Mouse (Mus musculus): ENCODE results near the gene Nek2. TPM values are rescaled to one million over a fixed set of nuclear protein-coding genes. Genes with fewer than 3 reads are reported as not detected.

Gene Nek2
- polyA plus RNA-seq, 1 experiment from 2014 or later = 40.9 TPM

GRCm38 (mm10) chr1:191859847-191860246 lies 38.6 kb downstream of the Nek2 start:
- Histone ChIP-seq H3K9me3 (no peaks in the 10 kb centered on the region), H3K36me3 (no peaks in the 10 kb centered on the region), H3K9ac (replicated peaks) (no peak overlapping the region), H3K27ac (no peak overlapping the region), H3K27me3 (no peaks in the 10 kb centered on the region), H3K4me3 (replicated peaks) (no peak overlapping the region), H3K4me1 (replicated peaks) (no peaks in the 10 kb centered on the region), H3K4me2 (no peak overlapping the region)
- 75% methylated on average over 3 of the region's 3 CpGs for WGBS
- no peak for ATAC-seq (ENCODE audit: insufficient number of reproducible peaks, insufficient read depth, low FRiP score, low TSS enrichment, low read depth)

- ATAC-seq (ENCODE audit: insufficient number of reproducible peaks, insufficient read depth, low FRiP score, low TSS enrichment, low read depth) = no peak
- no peak overlapping the region for H3K27ac ChIP-seq
- no peaks in the 10 kb centered on the region for H3K27me3 ChIP-seq
- H3K4me3 ChIP-seq (replicated peaks) = no peak overlapping the region
- no peak overlapping the region for H3K4me2 ChIP-seq
- no peaks in the 10 kb centered on the region for H3K36me3 ChIP-seq
- H3K4me1 ChIP-seq (replicated peaks) = no peaks in the 10 kb centered on the region
- WGBS = 87% methylated on average over 5 of the region's 5 CpGs
- H3K9me3 ChIP-seq = no peaks in the 10 kb centered on the region
- no peak overlapping the region for H3K9ac ChIP-seq (replicated peaks)
Observed at GRCm38 (mm10) chr1:191861247-191861646, 40.0 kb downstream of the Nek2 start.

GRCm38 (mm10) chr1:191863833-191864550 lies 42.7 kb downstream of the Nek2 start:
- no peaks in the 10 kb centered on the region for H3K9me3 ChIP-seq
- H3K27me3 ChIP-seq = no peaks in the 10 kb centered on the region
- no peak overlapping the region for H3K9ac ChIP-seq (replicated peaks)
- no peaks in the 10 kb centered on the region for H3K36me3 ChIP-seq
- no peak overlapping the region for H3K4me3 ChIP-seq (replicated peaks)
- no peak for ATAC-seq (ENCODE audit: insufficient number of reproducible peaks, insufficient read depth, low FRiP score, low TSS enrichment, low read depth)
- no peaks in the 10 kb centered on the region for H3K4me1 ChIP-seq (replicated peaks)
- no peak overlapping the region for H3K4me2 ChIP-seq
- H3K27ac ChIP-seq = no peak overlapping the region
- WGBS = 68% methylated on average over 4 of the region's 4 CpGs

GRCm38 (mm10) chr1:191864551-191865027 lies 43.3 kb downstream of the Nek2 start:
- ATAC-seq (ENCODE audit: insufficient number of reproducible peaks, insufficient read depth, low FRiP score, low TSS enrichment, low read depth) = no peak
- 85% methylated on average over 8 of the region's 8 CpGs for WGBS

GRCm38 (mm10) chr1:191872076-191872710 lies 50.9 kb downstream of the Nek2 start:
- ATAC-seq (ENCODE audit: insufficient number of reproducible peaks, insufficient read depth, low FRiP score, low TSS enrichment, low read depth) = no peak
- Histone ChIP-seq H3K4me2 (no peak overlapping the region), H3K9ac (replicated peaks) (no peak overlapping the region)

More at GRCm38 (mm10) chr1:191864551-191865027, 43.3 kb downstream of the Nek2 start:
- Histone ChIP-seq H3K9me3 (no peaks in the 10 kb centered on the region), H3K9ac (replicated peaks) (no peak overlapping the region), H3K4me3 (replicated peaks) (no peak overlapping the region), H3K27me3 (no peaks in the 10 kb centered on the region), H3K4me1 (replicated peaks) (no peaks in the 10 kb centered on the region), H3K36me3 (no peaks in the 10 kb centered on the region), H3K27ac (no peak overlapping the region), H3K4me2 (no peak overlapping the region)

GRCm38 (mm10) chr1:191875006-191875405 lies 53.8 kb downstream of the Nek2 start:
- Histone ChIP-seq H3K9ac (replicated peaks) (no peak overlapping the region), H3K4me2 (no peak overlapping the region), H3K4me1 (replicated peaks) (0 out of 2 replicates have a peak, but pooled peaks cover 8% of the 10 kb centered on the region), H3K4me3 (replicated peaks) (no peak overlapping the region), H3K36me3 (no peaks in the 10 kb centered on the region), H3K9me3 (no peaks in the 10 kb centered on the region), H3K27me3 (no peaks in the 10 kb centered on the region), H3K27ac (no peak overlapping the region)
- 91% methylated on average over 7 of the region's 7 CpGs for WGBS
- ATAC-seq (ENCODE audit: insufficient number of reproducible peaks, insufficient read depth, low FRiP score, low TSS enrichment, low read depth) = no peak

More at GRCm38 (mm10) chr1:191872076-191872710, 50.9 kb downstream of the Nek2 start:
- Histone ChIP-seq H3K4me1 (replicated peaks) (no peaks in the 10 kb centered on the region), H3K4me3 (replicated peaks) (no peak overlapping the region), H3K9me3 (no peaks in the 10 kb centered on the region), H3K27me3 (no peaks in the 10 kb centered on the region), H3K36me3 (no peaks in the 10 kb centered on the region), H3K27ac (no peak overlapping the region)
- 77% methylated on average over 6 of the region's 6 CpGs for WGBS

GRCm38 (mm10) chr1:191875683-191876305 lies 54.5 kb downstream of the Nek2 start:
- no peak overlapping the region for H3K9ac ChIP-seq (replicated peaks)

GRCm38 (mm10) chr1:191877681-191878080 lies 56.4 kb downstream of the Nek2 start:
- H3K4me3 ChIP-seq (replicated peaks) = no peak overlapping the region
- no peaks in the 10 kb centered on the region for H3K36me3 ChIP-seq
- no peaks in the 10 kb centered on the region for H3K9me3 ChIP-seq
- no peak overlapping the region for H3K27ac ChIP-seq
- no peak overlapping the region for H3K9ac ChIP-seq (replicated peaks)
- H3K27me3 ChIP-seq = no peaks in the 10 kb centered on the region
- 0 out of 2 replicates have a peak, but pooled peaks cover 8% of the 10 kb centered on the region for H3K4me1 ChIP-seq (replicated peaks)
- WGBS = 45% methylated on average over 10 of the region's 10 CpGs
- H3K4me2 ChIP-seq = no peak overlapping the region
- no peak for ATAC-seq (ENCODE audit: insufficient number of reproducible peaks, insufficient read depth, low FRiP score, low TSS enrichment, low read depth)

More at GRCm38 (mm10) chr1:191875683-191876305, 54.5 kb downstream of the Nek2 start:
- Histone ChIP-seq H3K9me3 (no peaks in the 10 kb centered on the region), H3K27me3 (no peaks in the 10 kb centered on the region), H3K4me2 (no peak overlapping the region), H3K36me3 (no peaks in the 10 kb centered on the region), H3K27ac (no peak overlapping the region), H3K4me3 (replicated peaks) (no peak overlapping the region), H3K4me1 (replicated peaks) (0 out of 2 replicates have a peak, but pooled peaks cover 8% of the 10 kb centered on the region)
- WGBS = 75% methylated on average over 9 of the region's 9 CpGs
- no peak for ATAC-seq (ENCODE audit: insufficient number of reproducible peaks, insufficient read depth, low FRiP score, low TSS enrichment, low read depth)

GRCm38 (mm10) chr1:191878518-191878921 lies 57.3 kb downstream of the Nek2 start:
- Histone ChIP-seq H3K4me3 (replicated peaks) (no peak overlapping the region), H3K9me3 (no peaks in the 10 kb centered on the region), H3K27ac (no peak overlapping the region), H3K4me1 (replicated peaks) (0 out of 2 replicates have a peak, but pooled peaks cover 8% of the 10 kb centered on the region), H3K9ac (replicated peaks) (no peak overlapping the region), H3K27me3 (no peaks in the 10 kb centered on the region), H3K4me2 (no peak overlapping the region), H3K36me3 (no peaks in the 10 kb centered on the region)
- ATAC-seq (ENCODE audit: insufficient number of reproducible peaks, insufficient read depth, low FRiP score, low TSS enrichment, low read depth) = no peak
- WGBS = 89% methylated on average over 4 of the region's 4 CpGs

GRCm38 (mm10) chr1:191880247-191880646 lies 59.0 kb downstream of the Nek2 start:
- no peak overlapping the region for H3K27ac ChIP-seq

More at GRCm38 (mm10) chr1:191880247-191880646, 59.0 kb downstream of the Nek2 start:
- Histone ChIP-seq H3K9me3 (no peaks in the 10 kb centered on the region), H3K9ac (replicated peaks) (no peak overlapping the region), H3K36me3 (no peaks in the 10 kb centered on the region), H3K4me3 (replicated peaks) (no peak overlapping the region), H3K4me1 (replicated peaks) (0 out of 2 replicates have a peak, but pooled peaks cover 8% of the 10 kb centered on the region), H3K27me3 (no peaks in the 10 kb centered on the region; the same call in 1 of the 2 replicates), H3K4me2 (no peak overlapping the region)
- WGBS = 92% methylated on average over 3 of the region's 3 CpGs
- no peak for ATAC-seq (ENCODE audit: insufficient number of reproducible peaks, insufficient read depth, low FRiP score, low TSS enrichment, low read depth)

Data from limb, embryonic 12.5 days (tissue).